ENCODE assay signal across 9 mouse cellular contexts in the genomic region with DNA sequence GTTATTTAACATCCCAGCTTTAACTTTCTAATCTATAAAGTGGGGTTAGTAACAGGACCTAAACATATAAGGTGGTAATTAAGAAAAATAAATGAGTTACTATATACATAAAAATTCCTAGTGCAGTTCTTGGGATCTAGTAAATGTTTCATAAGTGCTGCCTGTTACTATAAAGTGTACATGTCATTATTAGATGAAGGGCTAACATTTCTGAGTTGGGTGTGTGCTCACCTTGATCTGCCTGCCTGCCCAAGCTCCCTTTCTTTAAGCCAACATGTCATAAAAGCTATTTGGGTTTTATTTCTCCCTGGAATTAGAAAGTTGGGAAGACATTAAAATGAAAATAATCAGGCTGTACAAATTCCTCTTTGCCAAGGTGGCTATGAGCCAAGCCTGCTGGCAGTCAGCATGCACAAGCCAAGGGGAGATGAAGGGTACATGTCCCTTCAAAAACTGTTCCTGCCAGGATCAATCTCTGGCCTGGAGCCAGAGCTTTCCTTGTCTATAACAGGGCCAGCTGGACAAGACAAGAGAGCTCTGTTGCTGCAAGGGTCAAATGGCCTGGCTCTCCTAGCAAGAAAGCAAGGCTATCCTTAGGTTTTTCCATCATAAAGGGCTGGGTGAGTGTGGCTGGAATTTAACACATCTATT. TPM values are rescaled to one million over a fixed set of nuclear protein-coding genes. Genes with fewer than 3 reads are reported as not detected.
DNase-seq lines count a peak whose midpoint lies in the region; ATAC-seq lines count a peak whose summit lies in the region.
"Had no signal": no experiment of that assay in that cellular context is flagged by ENCODE, and none has a peak within 500 bp of the region (broad histone marks: within the 10 kb centered on the region; RNA-seq: fewer than 3 reads in every experiment).

No protein-coding gene starts in this region.

- 0 out of 2 replicates have a peak, but pooled peaks have one; percentile 50 for ATAC-seq in forebrain, embryonic 13.5 days
- ATAC-seq in forebrain, embryonic 11.5 days (replicated peaks; ENCODE audit: low FRiP score) = no peak

- H3K9me3 ChIP-seq in forebrain, embryonic 13.5 days (replicated peaks) = no peaks in the 10 kb centered on the region; the same call in 1 of the 2 replicates
- H3K9me3 ChIP-seq in forebrain, embryonic 11.5 days (ENCODE audit: control insufficient read depth, low read length) = no peaks in the 10 kb centered on the region

- no peaks in the 10 kb centered on the region for H3K36me3 ChIP-seq in forebrain, embryonic 13.5 days (ENCODE audit: poor library complexity, severe bottlenecking)
- no peaks in the 10 kb centered on the region for H3K36me3 ChIP-seq in forebrain, embryonic 11.5 days (ENCODE audit: control insufficient read depth, insufficient read depth, low read length)

- no peak overlapping the region for H3K4me2 ChIP-seq in forebrain, embryonic 13.5 days
- no peak overlapping the region for H3K4me2 ChIP-seq in forebrain, embryonic 11.5 days (ENCODE audit: low read depth, low read length, severe bottlenecking)

- H3K27me3 ChIP-seq in forebrain, embryonic 13.5 days = no peaks in the 10 kb centered on the region
- H3K27me3 ChIP-seq in forebrain, embryonic 11.5 days (ENCODE audit: control insufficient read depth, insufficient read depth, low read length) = no peaks in the 10 kb centered on the region

- no peak overlapping the region for H3K27ac ChIP-seq in forebrain, embryonic 13.5 days
- no peak overlapping the region for H3K27ac ChIP-seq in forebrain, embryonic 11.5 days (ENCODE audit: low read depth, low read length)
- H3K27ac ChIP-seq: macrophage had no signal

- H3K9ac ChIP-seq in forebrain, embryonic 13.5 days = no peak overlapping the region
- no peak overlapping the region for H3K9ac ChIP-seq in forebrain, embryonic 11.5 days (ENCODE audit: low read length)

- DNase-seq in forebrain, embryonic 11.5 days (ENCODE audit: low spot score) = no peak
- DNase-seq in retina, adult 2 months (ENCODE audit: low read depth, low spot score) = peak; percentile 15
- DNase-seq in retina, embryonic 14.5 days (ENCODE audit: low spot score) = no peak
- DNase-seq in heart, postnatal 10 days = peak; percentile 64 to 71
- peak; percentile 26 to 56 for DNase-seq in layer of hippocampus, postnatal 25 days (ENCODE audit: extremely low spot score in 1 of 2, low spot score in 1 of 2)
- peak; percentile 63 for DNase-seq in right cerebral cortex, postnatal 4 days
- DNase-seq in urinary bladder, postnatal 4 days (ENCODE audit: low spot score in 2 of 2) = no peak

- no peak overlapping the region for H3K4me3 ChIP-seq in forebrain, embryonic 13.5 days
- H3K4me3 ChIP-seq in forebrain, embryonic 11.5 days (ENCODE audit: low read depth, low read length) = no peak overlapping the region

- H3K4me1 ChIP-seq in forebrain, embryonic 13.5 days = peaks cover 13% of the 10 kb centered on the region
- H3K4me1 ChIP-seq in forebrain, embryonic 11.5 days (replicated peaks; ENCODE audit: control insufficient read depth, insufficient read depth, low read length) = no peaks in the 10 kb centered on the region

- intact Hi-C loops in heart, postnatal 10 days (cut with DNase I) = no loop called here

RNA-seq across cellular contexts. Expression of gene Usp24, which starts 59.9 kb away (rescaled TPM):
- 7.4 and 7.5 TPM in 2 replicates for polyA plus RNA-seq in forebrain, embryonic 13.5 days (2015; fragmentation: Nextera tagmentation; extraction: Ambion mirVana)
- polyA plus RNA-seq in forebrain, embryonic 11.5 days (2014; fragmentation: Nextera tagmentation; extraction: Ambion mirVana) = 12.8 and 13.7 TPM in 2 replicates
- total RNA-seq in heart, postnatal 10 days (2021) = 10 to 100 TPM; 40.6 to 44.5 TPM
- total RNA-seq in layer of hippocampus, postnatal 25 days (2021) = 10 to 100 TPM; 35.2 to 42.8 TPM

Comparison
In these comparisons a context has a peak if more than half of its experiments do, and no peak if none do; other contexts are left out.
1. DNase-seq: peak in retina, adult 2 months (single experiment), heart, postnatal 10 days (2 of 2), layer of hippocampus, postnatal 25 days (2 of 2) and right cerebral cortex, postnatal 4 days (single experiment); none in forebrain, embryonic 11.5 days (single experiment), retina, embryonic 14.5 days (single experiment) and urinary bladder, postnatal 4 days (0 of 2).